Mouse (Mus musculus): ENCODE data around the gene Zkscan7. TPM values are rescaled to one million over a fixed set of nuclear protein-coding genes. Genes with fewer than 3 reads are reported as not detected.
"Not testable (repeated sequence)": the region's sequence is repeated elsewhere in the genome, so short reads cannot be mapped to it uniquely, and the experiment has no call there.

Zkscan7 gene
- polyA plus RNA-seq, 1 experiment from 2014 or later, result 2.5 TPM

DNA sequence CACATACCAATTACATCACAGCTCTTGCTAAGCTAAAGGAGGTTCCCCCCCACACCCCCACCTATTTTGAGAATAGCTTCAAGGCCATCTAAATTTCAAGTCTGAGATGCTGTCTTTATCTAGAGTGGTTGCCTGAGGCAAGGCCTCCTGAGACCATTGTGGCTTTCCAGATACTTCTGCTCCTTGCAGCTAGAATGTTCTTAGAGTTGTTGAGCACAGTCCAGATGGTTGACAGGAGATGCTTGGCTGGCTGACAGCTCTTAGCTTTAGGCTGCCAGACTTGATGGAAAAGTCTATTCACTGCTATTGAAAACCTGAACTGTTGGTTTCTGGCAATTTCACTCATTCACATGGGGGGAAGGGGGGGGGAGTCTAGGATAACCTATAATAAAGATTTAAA lies 39.3 kb upstream of the Zkscan7 start:
- no peaks in the 10 kb centered on the region for H3K9me3 ChIP-seq (ENCODE audit: low read depth, low read length)
- no peak for TF ChIP-seq CTCF (IDR thresholded peaks at IDR 0.05; ENCODE audit: low read depth)
- no peak for ATAC-seq (ENCODE audit: insufficient read depth)
- H3K9ac ChIP-seq, result no peak overlapping the region
- no peak overlapping the region for H3K4me3 ChIP-seq (ENCODE audit: low read depth, low read length)
- H3K36me3 ChIP-seq (ENCODE audit: insufficient read depth), result peaks cover 27% of the 10 kb centered on the region
- peak; percentile 27 for DNase-seq
- no peak overlapping the region for H3K27ac ChIP-seq (ENCODE audit: low read depth)
- H3K4me2 ChIP-seq, result no peak overlapping the region
- H3K27me3 ChIP-seq (ENCODE audit: insufficient read depth, low read length), result no peaks in the 10 kb centered on the region
- no peaks in the 10 kb centered on the region for H3K4me1 ChIP-seq (ENCODE audit: insufficient read depth)

DNA sequence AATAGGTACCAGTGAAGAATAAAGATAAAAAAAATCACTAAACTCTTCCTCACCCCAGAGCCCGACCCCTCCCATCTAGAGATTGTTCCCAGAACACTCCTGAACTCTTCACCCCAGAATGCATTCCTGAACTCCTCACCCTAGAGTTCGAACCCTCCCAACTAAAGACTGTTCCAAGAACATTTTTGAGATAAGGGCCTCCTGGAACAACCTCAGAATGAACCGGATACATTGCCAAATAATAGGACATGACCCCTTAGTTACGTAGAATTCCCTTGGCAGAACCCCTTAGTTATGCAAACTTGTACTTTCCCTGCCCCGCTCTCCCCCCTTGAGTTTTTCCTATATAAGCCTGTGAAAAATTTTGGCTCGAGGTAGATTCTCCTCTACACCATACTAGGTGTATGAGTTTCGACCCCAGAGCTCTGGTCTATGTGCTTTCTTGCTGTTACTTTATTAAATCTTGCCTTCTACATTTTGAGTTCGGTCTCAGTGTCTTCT lies 37.6 kb upstream of the Zkscan7 start:
- H3K9me3 ChIP-seq (ENCODE audit: low read depth, low read length); H3K4me1 ChIP-seq (ENCODE audit: insufficient read depth); H3K27me3 ChIP-seq (ENCODE audit: insufficient read depth, low read length); H3K4me2 ChIP-seq; H3K4me3 ChIP-seq (ENCODE audit: low read depth, low read length); DNase-seq; H3K9ac ChIP-seq; H3K27ac ChIP-seq (ENCODE audit: low read depth); ATAC-seq (ENCODE audit: insufficient read depth): not testable (repeated sequence)
- H3K36me3 ChIP-seq (ENCODE audit: insufficient read depth), result peaks cover 44% of the 10 kb centered on the region
- 78% methylated on average over 6 of the region's 8 CpGs for WGBS

DNA sequence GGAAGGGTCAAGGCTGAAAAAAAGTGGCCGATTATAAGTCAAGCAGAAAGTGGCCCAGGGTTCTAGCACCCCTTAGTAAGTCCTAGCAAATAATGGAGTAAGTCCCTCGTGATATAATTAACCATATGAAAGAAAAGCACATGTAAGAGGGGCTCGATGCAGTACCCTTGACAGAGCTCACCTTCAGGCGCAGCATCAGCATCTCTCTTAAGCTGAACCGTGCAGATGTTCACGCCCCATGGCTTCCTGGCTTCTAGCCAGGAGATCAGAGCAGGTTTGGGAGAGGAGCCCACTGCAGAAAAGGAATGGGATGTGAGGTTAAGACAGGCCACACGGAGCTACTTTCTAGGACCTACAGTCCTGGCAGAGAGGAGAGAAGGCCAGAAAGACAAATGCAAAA lies 31.0 kb upstream of the Zkscan7 start:
- Histone ChIP-seq H3K27me3 (ENCODE audit: insufficient read depth, low read length) (no peaks in the 10 kb centered on the region), H3K36me3 (ENCODE audit: insufficient read depth) (peaks cover 94% of the 10 kb centered on the region), H3K4me2 (no peak overlapping the region), H3K4me3 (ENCODE audit: low read depth, low read length) (no peak overlapping the region), H3K27ac (ENCODE audit: low read depth) (no peak overlapping the region), H3K9ac (no peak overlapping the region), H3K9me3 (ENCODE audit: low read depth, low read length) (peaks cover 3% of the 10 kb centered on the region; the same call in 1 of the 2 replicates), H3K4me1 (ENCODE audit: insufficient read depth) (no peaks in the 10 kb centered on the region)
- WGBS, result 90% methylated on average over 7 of the region's 7 CpGs
- ATAC-seq (ENCODE audit: insufficient read depth), result no peak
- DNase-seq, result no peak
- no peak for TF ChIP-seq CTCF (IDR thresholded peaks at IDR 0.05; ENCODE audit: low read depth)

DNA sequence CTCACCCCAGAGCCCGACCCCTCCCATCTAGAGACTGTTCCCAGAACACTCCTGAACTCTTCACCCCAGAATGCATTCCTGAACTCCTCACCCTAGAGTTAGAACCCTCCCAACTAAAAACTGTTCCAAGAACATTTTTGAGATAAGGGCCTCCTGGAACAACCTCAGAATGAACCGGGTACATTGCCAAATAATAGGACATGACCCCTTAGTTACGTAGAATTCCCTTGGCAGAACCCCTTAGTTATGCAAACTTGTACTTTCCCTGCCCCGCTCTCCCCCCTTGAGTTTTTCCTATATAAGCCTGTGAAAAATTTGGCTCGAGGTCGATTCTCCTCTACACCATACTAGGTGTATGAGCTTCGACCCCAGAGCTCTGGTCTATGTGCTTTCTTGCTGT lies 30.3 kb upstream of the Zkscan7 start:
- not testable (repeated sequence) for ATAC-seq (ENCODE audit: insufficient read depth); H3K4me2 ChIP-seq; H3K4me3 ChIP-seq (ENCODE audit: low read depth, low read length); H3K4me1 ChIP-seq (ENCODE audit: insufficient read depth); H3K9ac ChIP-seq; H3K27ac ChIP-seq (ENCODE audit: low read depth); H3K27me3 ChIP-seq (ENCODE audit: insufficient read depth, low read length); DNase-seq; H3K9me3 ChIP-seq (ENCODE audit: low read depth, low read length)
- peaks cover 95% of the 10 kb centered on the region for H3K36me3 ChIP-seq (ENCODE audit: insufficient read depth)
- 65% methylated on average over 2 of the region's 7 CpGs for whole genome bisulfite sequencing

DNA sequence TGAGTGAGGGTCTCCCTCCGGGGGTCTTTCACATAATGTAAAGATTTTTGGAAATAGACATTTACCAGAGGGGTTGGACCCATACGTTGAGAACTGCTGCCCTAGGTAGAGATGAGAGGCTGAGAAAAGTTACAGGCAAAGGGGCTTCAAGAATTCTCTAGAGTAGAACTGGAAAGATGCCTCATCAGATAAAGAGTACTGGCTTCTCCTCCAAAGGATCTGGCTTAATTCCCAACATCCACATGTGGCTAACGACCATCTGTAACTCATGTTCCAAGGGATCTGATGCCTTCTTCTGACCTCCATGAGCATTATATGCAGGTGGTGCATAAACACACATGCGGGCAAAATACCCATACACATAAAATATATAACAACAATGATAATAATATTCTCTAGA lies 29.9 kb upstream of the Zkscan7 start:
- DNase-seq, result no peak
- 90% methylated on average over 4 of the region's 4 CpGs for WGBS
- H3K9ac ChIP-seq, result no peak overlapping the region
- no peak for ATAC-seq (ENCODE audit: insufficient read depth)
- H3K9me3 ChIP-seq (ENCODE audit: low read depth, low read length), result peaks cover 14% of the 10 kb centered on the region; the same call in 1 of the 2 replicates
- H3K4me2 ChIP-seq, result no peak overlapping the region
- no peak overlapping the region for H3K4me3 ChIP-seq (ENCODE audit: low read depth, low read length)
- no peak overlapping the region for H3K27ac ChIP-seq (ENCODE audit: low read depth)
- no peaks in the 10 kb centered on the region for H3K27me3 ChIP-seq (ENCODE audit: insufficient read depth, low read length)
- H3K36me3 ChIP-seq (ENCODE audit: insufficient read depth), result peaks cover 95% of the 10 kb centered on the region
- no peak for TF ChIP-seq CTCF (IDR thresholded peaks at IDR 0.05; ENCODE audit: low read depth)
- no peaks in the 10 kb centered on the region for H3K4me1 ChIP-seq (ENCODE audit: insufficient read depth)

DNA sequence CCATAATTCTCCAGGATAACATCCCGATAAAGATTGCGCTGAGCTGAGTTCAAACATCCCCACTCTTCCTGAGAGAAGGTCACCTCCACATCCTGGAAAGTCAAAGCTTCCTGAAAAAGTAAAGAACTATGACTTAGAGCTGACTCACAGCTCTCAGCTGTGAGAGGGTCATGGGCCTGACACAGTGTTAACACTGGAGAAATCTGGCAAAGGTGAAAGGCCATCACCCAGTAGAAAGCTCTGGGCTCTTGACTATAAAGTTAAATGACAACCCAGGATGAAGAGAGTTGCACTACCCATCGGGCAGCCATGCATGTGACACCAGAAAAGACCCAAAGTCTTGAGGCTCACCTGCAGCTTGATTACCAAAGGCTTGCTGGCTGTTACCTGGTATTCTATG lies 28.8 kb upstream of the Zkscan7 start:
- no peaks in the 10 kb centered on the region for H3K27me3 ChIP-seq (ENCODE audit: insufficient read depth, low read length)
- no peak for ATAC-seq (ENCODE audit: insufficient read depth)
- H3K9me3 ChIP-seq (ENCODE audit: low read depth, low read length), result peaks cover 20% of the 10 kb centered on the region; the same call in 1 of the 2 replicates

DNA sequence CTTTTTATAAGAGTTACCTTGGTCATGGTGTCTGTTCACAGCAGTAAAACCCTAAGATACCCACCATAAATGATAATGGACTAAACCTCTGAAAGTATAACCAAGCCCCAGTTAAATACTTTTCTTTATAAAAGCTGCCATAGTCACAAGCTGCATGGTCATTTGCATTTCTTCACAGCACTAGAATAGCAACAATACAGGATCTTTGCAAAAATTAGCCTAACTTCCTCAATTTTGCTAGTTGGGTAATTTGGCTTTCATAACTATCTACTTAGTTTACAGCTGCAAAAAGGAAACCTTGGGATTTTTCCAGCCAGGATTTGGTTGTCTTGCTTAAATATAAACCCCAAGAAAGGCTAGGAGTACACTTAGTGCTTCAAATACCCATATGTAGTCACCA lies 24.7 kb upstream of the Zkscan7 start:
- Histone ChIP-seq H3K36me3 (ENCODE audit: insufficient read depth) (peaks cover 68% of the 10 kb centered on the region), H3K9ac (no peak overlapping the region), H3K27me3 (ENCODE audit: insufficient read depth, low read length) (no peaks in the 10 kb centered on the region), H3K9me3 (ENCODE audit: low read depth, low read length) (peaks cover 20% of the 10 kb centered on the region; the same call in 1 of the 2 replicates), H3K4me2 (no peak overlapping the region), H3K27ac (ENCODE audit: low read depth) (no peak overlapping the region), H3K4me1 (ENCODE audit: insufficient read depth) (0 out of 2 replicates have a peak, but pooled peaks cover 4% of the 10 kb centered on the region), H3K4me3 (ENCODE audit: low read depth, low read length) (no peak overlapping the region)
- ATAC-seq (ENCODE audit: insufficient read depth) (no peak), DNase-seq (no peak)
- TF ChIP-seq CTCF (IDR thresholded peaks at IDR 0.05; ENCODE audit: low read depth), result no peak

More for the DNA sequence above, 28.8 kb upstream of the Zkscan7 start:
- no peak for TF ChIP-seq CTCF (IDR thresholded peaks at IDR 0.05; ENCODE audit: low read depth)
- no peak for DNase-seq
- H3K4me3 ChIP-seq (ENCODE audit: low read depth, low read length), result no peak overlapping the region
- WGBS, result 95% methylated on average over 3 of the region's 3 CpGs
- no peak overlapping the region for H3K27ac ChIP-seq (ENCODE audit: low read depth)
- no peak overlapping the region for H3K4me2 ChIP-seq
- peaks cover 95% of the 10 kb centered on the region for H3K36me3 ChIP-seq (ENCODE audit: insufficient read depth)
- no peaks in the 10 kb centered on the region for H3K4me1 ChIP-seq (ENCODE audit: insufficient read depth)
- no peak overlapping the region for H3K9ac ChIP-seq

DNA sequence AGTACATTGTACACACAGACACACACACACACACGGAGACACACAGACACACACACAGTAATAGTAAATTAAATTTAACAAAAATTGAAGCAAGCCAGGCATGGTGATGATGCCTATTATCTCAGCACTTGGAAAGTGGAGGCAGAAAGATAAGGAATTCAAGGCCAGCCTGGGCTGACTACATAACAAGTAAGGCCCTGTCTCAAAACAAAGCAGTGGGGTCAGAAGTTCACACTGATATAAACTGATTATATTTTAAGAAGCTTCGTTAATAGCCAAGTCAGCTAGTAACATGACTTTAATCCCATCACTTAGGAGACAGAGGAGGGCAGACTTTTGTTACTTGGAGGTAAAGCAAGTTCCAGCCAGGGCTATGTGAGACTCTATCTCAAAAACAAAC lies 21.8 kb upstream of the Zkscan7 start:
- ATAC-seq (ENCODE audit: insufficient read depth) (no peak), DNase-seq (no peak)
- H3K4me3 ChIP-seq (ENCODE audit: low read depth, low read length), result no peak overlapping the region
- H3K4me2 ChIP-seq, result peak overlapping the region; percentile 73
- no peak for TF ChIP-seq CTCF (IDR thresholded peaks at IDR 0.05; ENCODE audit: low read depth)
- no peak overlapping the region for H3K27ac ChIP-seq (ENCODE audit: low read depth)
- H3K9me3 ChIP-seq (ENCODE audit: low read depth, low read length), result peaks cover 20% of the 10 kb centered on the region; the same call in 1 of the 2 replicates
- H3K27me3 ChIP-seq (ENCODE audit: insufficient read depth, low read length), result no peaks in the 10 kb centered on the region
- 0 out of 2 replicates have a peak, but pooled peaks cover 4% of the 10 kb centered on the region for H3K4me1 ChIP-seq (ENCODE audit: insufficient read depth)
- 64% methylated on average over 2 of the region's 2 CpGs for WGBS
- H3K36me3 ChIP-seq (ENCODE audit: insufficient read depth), result peaks cover 40% of the 10 kb centered on the region
- no peak overlapping the region for H3K9ac ChIP-seq

Measured in lung, embryonic 14.5 days (tissue).